Mouse (Mus musculus): ENCODE measurements around the gene Hpd.
A peak's percentile ranks its signal among the peaks of the same experiment; 100 is the strongest.

The Hpd gene

GRCm38 (mm10) chr5:123147569-123147968, 35.0 kb downstream of the Hpd start:
- DNase-seq (ENCODE audit: low spot score in 2 of 2), result no peak

DNA sequence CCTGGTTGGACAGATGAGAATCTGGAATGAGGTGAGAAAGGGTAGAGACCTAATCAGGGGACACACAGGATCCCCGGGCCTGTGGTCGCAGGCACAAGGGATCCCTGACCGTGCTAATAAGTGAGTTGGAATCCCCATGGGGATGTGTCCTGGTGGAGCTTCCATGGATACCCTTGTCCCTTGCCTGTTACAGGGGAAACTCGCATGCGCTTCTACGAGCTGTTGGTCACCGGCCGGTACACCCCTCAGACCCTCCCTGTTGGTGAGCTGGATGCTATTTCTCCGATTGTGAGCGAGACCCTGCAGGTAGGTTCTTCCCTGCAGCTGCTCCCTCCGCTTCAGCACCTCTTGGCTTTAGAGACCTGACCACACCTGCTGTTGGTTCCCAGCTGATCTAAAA, 36.2 kb downstream of the Hpd start:
- DNase-seq (ENCODE audit: low spot score in 2 of 2), result no peak

- DNase-seq (ENCODE audit: low spot score in 2 of 2), result no peak
These were observed 37.6 kb downstream of the Hpd start for GRCm38 (mm10) chr5:123144746-123145590.

GRCm38 (mm10) chr5:123143971-123144745, 38.4 kb downstream of the Hpd start:
- no peak for DNase-seq (ENCODE audit: low spot score in 2 of 2)

DNA sequence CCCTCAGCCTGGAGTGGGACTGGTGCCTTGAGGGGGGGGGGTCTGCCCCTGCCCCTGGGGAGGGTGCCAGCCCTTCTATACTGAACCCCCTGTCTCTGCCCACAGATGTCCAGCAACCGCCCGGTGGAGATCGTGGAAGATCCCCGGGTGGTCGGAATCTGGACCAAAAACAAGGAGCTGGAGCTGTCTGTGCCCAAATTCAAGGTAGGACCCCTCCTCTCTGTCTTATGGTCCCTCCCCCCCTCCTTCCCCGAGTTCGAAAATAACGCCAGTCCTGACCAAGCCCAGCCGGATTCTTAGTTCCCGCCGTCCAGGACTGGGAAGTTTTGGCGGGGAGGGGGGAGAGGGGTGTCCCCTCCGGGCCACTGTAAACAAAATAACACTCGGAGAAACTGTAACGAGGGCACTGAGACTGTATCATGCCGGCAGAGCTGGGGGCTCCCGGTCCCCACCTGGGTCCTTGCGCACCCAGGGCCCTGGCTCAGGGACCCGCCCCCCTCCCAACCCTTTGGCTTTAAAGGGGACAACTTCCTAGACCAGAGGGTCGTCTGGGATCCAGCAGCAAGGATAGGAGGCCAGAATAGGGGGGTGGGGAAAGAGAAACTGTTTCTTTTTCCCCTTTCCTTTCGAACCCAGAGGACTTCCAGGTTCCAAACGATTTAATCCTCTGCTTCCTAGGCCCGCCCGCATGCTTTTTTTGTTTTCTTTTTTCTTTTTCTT, 39.1 kb downstream of the Hpd start:
- DNase-seq (ENCODE audit: low spot score in 2 of 2), result no peak

DNA sequence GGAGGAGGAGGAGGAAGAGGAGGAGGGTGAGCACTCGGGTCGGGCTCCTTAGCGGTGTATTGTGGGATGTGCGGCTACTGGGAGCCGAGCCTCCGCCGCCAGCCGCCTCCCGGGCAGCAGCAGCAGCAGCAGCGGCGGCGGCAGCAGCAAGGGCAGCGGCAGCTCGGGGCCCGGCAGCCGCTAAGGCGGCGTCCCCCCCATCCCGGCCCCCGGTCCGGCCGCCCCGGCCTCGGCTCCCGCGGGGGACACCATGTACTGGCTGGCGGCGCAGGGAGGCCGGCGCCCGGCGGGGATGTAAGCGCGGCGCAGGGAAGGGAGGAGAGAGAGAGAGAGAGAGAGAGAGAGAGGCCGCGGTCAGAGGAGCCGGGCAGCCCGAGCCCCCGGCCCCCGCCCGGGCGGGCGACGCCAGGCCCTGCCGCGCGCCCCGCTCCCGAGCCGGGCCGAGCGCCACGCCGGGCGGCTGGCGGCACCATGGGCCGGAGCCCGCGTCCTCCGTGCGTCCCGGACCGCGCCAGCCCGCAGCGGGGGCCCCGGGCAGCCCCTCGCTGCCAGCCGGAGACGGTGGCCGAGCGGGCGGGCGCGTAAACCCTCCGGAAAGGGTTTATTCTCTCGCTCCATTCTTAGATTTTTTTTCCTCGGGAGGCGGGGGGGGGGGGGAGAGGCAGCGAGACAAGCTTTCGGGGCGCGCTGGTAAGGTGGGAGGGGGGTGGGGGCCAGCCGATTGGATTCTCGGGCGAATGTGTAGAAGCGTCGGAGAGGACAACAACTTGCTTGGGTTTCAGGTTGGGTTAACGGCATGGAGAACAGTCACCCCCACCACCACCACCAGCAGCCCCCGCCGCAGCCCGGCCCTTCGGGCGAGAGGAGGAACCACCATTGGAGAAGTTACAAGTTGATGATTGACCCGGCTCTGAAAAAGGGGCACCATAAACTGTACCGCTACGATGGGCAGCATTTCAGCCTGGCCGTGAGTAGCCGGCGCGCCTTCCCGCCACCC, 40.1 kb downstream of the Hpd start, which contains the start of gene Setd1b:
Setd1b (plus strand) TSS at position 33 of the 997 bp plus-strand sequence.
- DNase-seq (ENCODE audit: low spot score in 2 of 2), result peak in 1 of 2 experiments; percentile 44

GRCm38 (mm10) chr5:123141555-123142160, 40.9 kb downstream of the Hpd start:
- no peak for DNase-seq (ENCODE audit: low spot score in 2 of 2)

- peak; percentile 80 to 83 for DNase-seq (ENCODE audit: low spot score in 2 of 2)
These were observed 41.6 kb downstream of the Hpd start for GRCm38 (mm10) chr5:123140694-123141554.

- no peak for DNase-seq (ENCODE audit: low spot score in 2 of 2)
These were observed 42.6 kb downstream of the Hpd start for GRCm38 (mm10) chr5:123139722-123140627.

DNA sequence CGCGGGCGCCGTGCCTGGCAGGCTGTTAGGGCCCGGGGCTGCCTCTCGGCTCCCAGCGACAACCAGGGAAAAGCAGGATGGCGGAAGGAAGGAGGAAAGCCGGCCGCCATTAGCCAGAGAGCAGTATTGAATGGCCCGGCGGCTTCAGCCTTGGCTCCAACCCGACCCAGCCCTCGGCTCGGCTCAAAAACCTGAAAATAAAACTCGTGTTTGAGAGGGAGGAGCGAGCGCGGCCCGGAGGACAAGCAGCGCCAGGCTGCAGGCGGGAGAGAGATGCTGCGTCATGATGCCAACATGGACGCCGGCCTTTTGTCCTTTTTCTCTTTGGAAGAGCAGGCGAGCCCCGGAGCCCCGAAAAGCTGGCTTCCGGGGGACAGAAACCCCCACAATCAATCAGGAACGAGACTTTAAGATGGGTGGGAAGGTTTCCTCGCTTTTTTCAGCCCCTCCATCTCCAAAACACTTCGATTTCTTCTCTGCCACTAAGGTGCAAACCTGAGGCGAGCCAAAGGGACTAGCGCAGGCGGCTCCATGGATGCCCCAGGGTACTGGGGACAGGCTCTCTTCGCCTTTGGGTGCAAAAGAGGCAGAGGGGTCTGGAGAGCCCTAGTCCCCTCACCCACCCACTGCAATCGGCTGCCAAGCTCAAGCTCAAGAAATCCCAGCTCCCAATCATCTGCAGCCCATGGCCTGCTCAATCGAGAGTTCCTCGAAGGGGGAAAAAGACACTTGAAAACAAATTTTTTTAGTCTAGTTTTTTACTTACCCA, 43.4 kb downstream of the Hpd start:
- peak; percentile 72 to 79 for DNase-seq (ENCODE audit: low spot score in 2 of 2)

GRCm38 (mm10) chr5:123138230-123138911, 44.2 kb downstream of the Hpd start:
- peak in 1 of 2 experiments; percentile 30 for DNase-seq (ENCODE audit: low spot score in 2 of 2)

GRCm38 (mm10) chr5:123137910-123138229, 44.7 kb downstream of the Hpd start:
- DNase-seq (ENCODE audit: low spot score in 2 of 2), result no peak

GRCm38 (mm10) chr5:123137044-123137909, 45.2 kb downstream of the Hpd start:
- DNase-seq (ENCODE audit: low spot score in 2 of 2), result peak; percentile 58 to 68

GRCm38 (mm10) chr5:123136361-123137043, 46.0 kb downstream of the Hpd start:
- DNase-seq (ENCODE audit: low spot score in 2 of 2), result peak in 1 of 2 experiments; percentile 58

Data from spleen, postnatal 14 days (tissue).